Mouse (Mus musculus): ENCODE measurements around the gene Col6a4. TPM values are rescaled to one million over a fixed set of nuclear protein-coding genes. Genes with fewer than 3 reads are reported as not detected.
A peak's percentile ranks its signal among the peaks of the same experiment; 100 is the strongest.

Gene Col6a4
- 0.30 and 4.1 TPM in 2 replicates for total RNA-seq (2021)
- long read RNA-seq, experiment 1: 0 reads
- long read RNA-seq, experiment 2: 0 reads

- no peak for DNase-seq
Observed at GRCm38 (mm10) chr9:106096683-106097082, at the start of gene Col6a4. Gene Col6a4, minus strand, starts transcription at chr9:106096783.

- no peak for DNase-seq
Observed at GRCm38 (mm10) chr9:106145582-106145981, 49.0 kb upstream of the Col6a4 start.

GRCm38 (mm10) chr9:106144176-106144575, 47.6 kb upstream of the Col6a4 start:
- DNase-seq: no peak

- no peak for DNase-seq
Observed at GRCm38 (mm10) chr9:106141955-106142354, 45.4 kb upstream of the Col6a4 start.

GRCm38 (mm10) chr9:106139763-106140162, 43.2 kb upstream of the Col6a4 start:
- peak; percentile 26 for DNase-seq

GRCm38 (mm10) chr9:106137671-106138216, 41.2 kb upstream of the Col6a4 start:
- DNase-seq: no peak

- no peak for DNase-seq
Observed at GRCm38 (mm10) chr9:106130250-106130649, 33.7 kb upstream of the Col6a4 start.

GRCm38 (mm10) chr9:106129072-106129471, 32.5 kb upstream of the Col6a4 start:
- no peak for DNase-seq

- DNase-seq: no peak
Observed at GRCm38 (mm10) chr9:106126786-106127251, 30.2 kb upstream of the Col6a4 start.

- DNase-seq: peak; percentile 43
Observed at GRCm38 (mm10) chr9:106123599-106123998, 27.0 kb upstream of the Col6a4 start.

- DNase-seq: no peak
Observed at GRCm38 (mm10) chr9:106119075-106119474, 22.5 kb upstream of the Col6a4 start.

GRCm38 (mm10) chr9:106115801-106116424, 19.3 kb upstream of the Col6a4 start:
- no peak for DNase-seq

GRCm38 (mm10) chr9:106112770-106113423, 16.3 kb upstream of the Col6a4 start:
- DNase-seq: peak; percentile 81

GRCm38 (mm10) chr9:106106241-106106640, 9.7 kb upstream of the Col6a4 start:
- no peak for DNase-seq

GRCm38 (mm10) chr9:106104401-106104800, 7.8 kb upstream of the Col6a4 start:
- no peak for DNase-seq

- DNase-seq: no peak
Observed at GRCm38 (mm10) chr9:106101166-106101565, 4.6 kb upstream of the Col6a4 start.

GRCm38 (mm10) chr9:106100262-106100661, 3.7 kb upstream of the Col6a4 start:
- DNase-seq: no peak

- no peak for DNase-seq
Observed at GRCm38 (mm10) chr9:106099379-106100021, 2.9 kb upstream of the Col6a4 start.

- DNase-seq: no peak
Observed at GRCm38 (mm10) chr9:106081528-106081927, 15.1 kb downstream of the Col6a4 start.

GRCm38 (mm10) chr9:106080261-106081033, 16.1 kb downstream of the Col6a4 start:
- peak; percentile 63 for DNase-seq

- DNase-seq: no peak
Observed at GRCm38 (mm10) chr9:106077953-106078352, 18.6 kb downstream of the Col6a4 start.

- DNase-seq: no peak
Observed at GRCm38 (mm10) chr9:106076234-106076633, 20.3 kb downstream of the Col6a4 start.

Measured in adrenal gland, postnatal 14 days (tissue).